Mouse (Mus musculus) hindbrain, embryonic 16.5 days (tissue): ENCODE data around the gene Arfip1. TPM values are rescaled to one million over a fixed set of nuclear protein-coding genes. Genes with fewer than 3 reads are reported as not detected.

ENCODE experiments used
- ATAC-seq: fragments of 200-750 bp; cut with Nextera tagmentation; 2 replicates; pipeline ENCODE4 v1.8.0; 2017; ENCODE audit warnings: moderate TSS enrichment, moderate library complexity
- H3K27ac ChIP-seq: fragments of 300-500 bp; sonication (generic); 2 replicates; pipeline ENCODE4 v1.5.1; 2014; ENCODE audit warnings: low read depth, mild to moderate bottlenecking, control low read depth, low read length, moderate library complexity
- H3K27me3 ChIP-seq: fragments of 300-500 bp; sonication (generic); replicated peaks from 2 replicates; pipeline ENCODE4 v1.6.1; 2014; ENCODE audit warnings: low read length; ENCODE audit not compliant: control insufficient read depth, insufficient read depth
- H3K36me3 ChIP-seq: fragments of 300-500 bp; sonication (generic); 2 replicates; pipeline ENCODE4 v1.6.1; 2014; ENCODE audit warnings: mild to moderate bottlenecking, low read length, moderate library complexity, mixed read lengths; ENCODE audit not compliant: control insufficient read depth, insufficient read depth
- H3K4me1 ChIP-seq: fragments of 300-500 bp; sonication (generic); 2 replicates; pipeline ENCODE4 v1.6.1; 2014; ENCODE audit warnings: low read depth, low read length; ENCODE audit not compliant: control insufficient read depth, insufficient read depth
- H3K4me2 ChIP-seq: fragments of 300-500 bp; sonication (generic); 2 replicates; pipeline ENCODE4 v1.6.1; 2014; ENCODE audit warnings: mild to moderate bottlenecking, low read length, control low read depth, moderate library complexity
- H3K4me3 ChIP-seq: fragments of 300-500 bp; sonication (generic); 2 replicates; pipeline ENCODE4 v1.5.1; 2014; ENCODE audit warnings: mild to moderate bottlenecking, low read length, control low read depth, moderate library complexity
- H3K9ac ChIP-seq: fragments of 300-500 bp; sonication (generic); 2 replicates; pipeline ENCODE4 v1.6.1; 2014; ENCODE audit warnings: low read depth, mild to moderate bottlenecking, control low read depth, low read length, moderate library complexity
- H3K9me3 ChIP-seq: fragments of 300-500 bp; sonication (generic); 2 replicates; pipeline ENCODE4 v1.6.1; 2014; ENCODE audit warnings: mild to moderate bottlenecking, low read length, moderate library complexity; ENCODE audit not compliant: control insufficient read depth
- WGBS: fragments of 180-500 bp; shearing (Covaris S2); extraction: QIAGEN DNeasy Blood & Tissue Kit; methylation state at CpG from one replicate; pipeline ENCODE4 v1.1.7; 2014; 5-methylcytosine and 5-hydroxymethylcytosine counted together
- polyA plus RNA-seq: library from polyadenylated mRNA; unstranded; fragments of >200 nt; fragmentation: Nextera tagmentation; extraction: Ambion mirVana; gene quantifications from 2 replicates; pipeline ENCODE4 v1.2.1, GENCODE M21; 2015

Arfip1 gene
- polyA plus RNA-seq, 1 experiment from 2014 or later: 22.0 TPM

- Histone ChIP-seq H3K9ac (no peak overlapping the region), H3K36me3 (no peaks in the 10 kb centered on the region), H3K4me3 (no peak overlapping the region), H3K27ac (no peak overlapping the region), H3K27me3 (no peaks in the 10 kb centered on the region), H3K9me3 (no peaks in the 10 kb centered on the region), H3K4me2 (no peak overlapping the region), H3K4me1 (peaks cover 3% of the 10 kb centered on the region; the same call in 1 of the 2 replicates)
- 38% methylated on average over 12 of the region's 12 CpGs for WGBS
- ATAC-seq: peak; percentile 34; the same call in 1 of the 2 replicates
Observed at GRCm38 (mm10) chr3:84460952-84461351, 121.5 kb downstream of the Arfip1 start.

GRCm38 (mm10) chr3:84460499-84460898, 121.9 kb downstream of the Arfip1 start:
- H3K36me3 ChIP-seq: no peaks in the 10 kb centered on the region
- no peak overlapping the region for H3K4me3 ChIP-seq
- peak; percentile 27; the same call in 1 of the 2 replicates for ATAC-seq
- H3K4me1 ChIP-seq: peaks cover 3% of the 10 kb centered on the region; the same call in 1 of the 2 replicates
- no peak overlapping the region for H3K27ac ChIP-seq
- no peaks in the 10 kb centered on the region for H3K9me3 ChIP-seq
- no peak overlapping the region for H3K9ac ChIP-seq
- 37% methylated on average over 3 of the region's 3 CpGs for WGBS
- H3K27me3 ChIP-seq: no peaks in the 10 kb centered on the region
- H3K4me2 ChIP-seq: no peak overlapping the region

- Histone ChIP-seq H3K4me2 (no peak overlapping the region), H3K27ac (no peak overlapping the region), H3K4me1 (peaks cover 3% of the 10 kb centered on the region; the same call in 1 of the 2 replicates), H3K36me3 (peaks cover 2% of the 10 kb centered on the region; the same call in 1 of the 2 replicates), H3K4me3 (no peak overlapping the region), H3K9ac (no peak overlapping the region), H3K27me3 (no peaks in the 10 kb centered on the region), H3K9me3 (no peaks in the 10 kb centered on the region)
- ATAC-seq: no peak
- WGBS: 76% methylated on average over 12 of the region's 12 CpGs
Observed at GRCm38 (mm10) chr3:84455733-84456417, 126.5 kb downstream of the Arfip1 start.

GRCm38 (mm10) chr3:84450651-84451050, 131.8 kb downstream of the Arfip1 start:
- no peaks in the 10 kb centered on the region for H3K27me3 ChIP-seq
- ATAC-seq: no peak

GRCm38 (mm10) chr3:84449015-84449414, 133.4 kb downstream of the Arfip1 start:
- H3K9me3 ChIP-seq: no peaks in the 10 kb centered on the region
- no peaks in the 10 kb centered on the region for H3K27me3 ChIP-seq
- no peak overlapping the region for H3K9ac ChIP-seq
- no peak overlapping the region for H3K27ac ChIP-seq
- WGBS: 87% methylated on average over 9 of the region's 9 CpGs
- ATAC-seq: no peak
- H3K4me2 ChIP-seq: no peak overlapping the region
- H3K36me3 ChIP-seq: peaks cover 13% of the 10 kb centered on the region
- H3K4me1 ChIP-seq: no peaks in the 10 kb centered on the region
- no peak overlapping the region for H3K4me3 ChIP-seq

More at GRCm38 (mm10) chr3:84450651-84451050, 131.8 kb downstream of the Arfip1 start:
- 58% methylated on average over 3 of the region's 3 CpGs for WGBS
- no peak overlapping the region for H3K4me2 ChIP-seq
- peaks cover 5% of the 10 kb centered on the region for H3K36me3 ChIP-seq
- no peaks in the 10 kb centered on the region for H3K4me1 ChIP-seq
- H3K9ac ChIP-seq: no peak overlapping the region
- H3K9me3 ChIP-seq: no peaks in the 10 kb centered on the region
- H3K27ac ChIP-seq: no peak overlapping the region
- no peak overlapping the region for H3K4me3 ChIP-seq

GRCm38 (mm10) chr3:84447803-84448202, 134.6 kb downstream of the Arfip1 start:
- Histone ChIP-seq H3K9me3 (no peaks in the 10 kb centered on the region), H3K27ac (no peak overlapping the region), H3K27me3 (no peaks in the 10 kb centered on the region), H3K4me2 (no peak overlapping the region), H3K9ac (no peak overlapping the region), H3K4me3 (no peak overlapping the region), H3K4me1 (no peaks in the 10 kb centered on the region), H3K36me3 (peaks cover 13% of the 10 kb centered on the region)
- WGBS: 68% methylated on average over 5 of the region's 5 CpGs
- ATAC-seq: no peak

Other genes with a start within 250 kb of the Arfip1 start
- gene Fhdc1, start 102.2 kb downstream of the Arfip1 start, polyA plus RNA-seq: 5.7 and 7.7 TPM in 2 replicates
- 0.04 and 0.10 TPM in 2 replicates for gene Tigd4, start 10.9 kb upstream of the Arfip1 start, polyA plus RNA-seq
- gene Tmem154, start 83.6 kb upstream of the Arfip1 start, polyA plus RNA-seq: 1.2 and 1.5 TPM in 2 replicates
- 35.2 and 39.3 TPM in 2 replicates for gene Fbxw7, start 232.6 kb upstream of the Arfip1 start, polyA plus RNA-seq